ENCODE assay signal across 13 mouse cellular contexts in the genomic region with DNA sequence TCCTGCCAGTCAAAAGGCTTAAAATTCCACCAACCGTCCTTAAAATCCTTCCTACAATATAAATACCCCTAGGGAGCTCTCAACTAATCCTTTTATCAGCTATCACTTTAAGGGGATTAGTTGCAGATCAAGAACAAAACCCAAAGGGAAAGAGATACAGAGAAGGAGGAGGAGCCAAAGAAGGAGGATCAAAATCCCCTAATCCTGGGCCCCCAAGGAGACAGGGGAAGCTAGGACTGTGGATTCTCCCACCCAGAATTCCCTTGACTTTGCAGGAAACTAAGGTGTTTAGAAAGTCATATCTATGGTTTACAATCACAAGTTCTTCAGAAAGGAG.
DNase-seq lines count a peak whose midpoint lies in the region; ATAC-seq lines count a peak whose summit lies in the region.
"Had no signal": no experiment of that assay in that cellular context is flagged by ENCODE, and none has a peak within 500 bp of the region (broad histone marks: within the 10 kb centered on the region; RNA-seq: fewer than 3 reads in every experiment).

No protein-coding gene starts in this region.

- no peaks in the 10 kb centered on the region for H3K36me3 ChIP-seq in heart, embryonic 10.5 days
- H3K36me3 ChIP-seq in lung, embryonic 15.5 days = no peaks in the 10 kb centered on the region
- no peaks in the 10 kb centered on the region for H3K36me3 ChIP-seq in liver, embryonic 13.5 days
- H3K36me3 ChIP-seq in stomach, embryonic 14.5 days (ENCODE audit: control insufficient read depth, insufficient read depth, low read length) = no peaks in the 10 kb centered on the region
- H3K36me3 ChIP-seq: embryonic facial prominence, embryonic 12.5 days; G1E; hindbrain, embryonic 10.5 days had no signal

- intact Hi-C loops in heart, postnatal 10 days (cut with DNase I) = no loop called here

- no peak overlapping the region for H3K9ac ChIP-seq in lung, embryonic 15.5 days
- no peak overlapping the region for H3K9ac ChIP-seq in liver, embryonic 13.5 days
- no peak overlapping the region for H3K9ac ChIP-seq in stomach, embryonic 14.5 days (replicated peaks; ENCODE audit: low read depth, low read length)
- H3K9ac ChIP-seq: embryonic facial prominence, embryonic 12.5 days had no signal

- peaks cover 8% of the 10 kb centered on the region; the same call in 1 of the 2 replicates for H3K27me3 ChIP-seq in heart, embryonic 10.5 days (ENCODE audit: insufficient read depth, poor library complexity, severe bottlenecking)
- no peaks in the 10 kb centered on the region for H3K27me3 ChIP-seq in lung, embryonic 15.5 days
- no peaks in the 10 kb centered on the region for H3K27me3 ChIP-seq in liver, embryonic 13.5 days
- no peaks in the 10 kb centered on the region for H3K27me3 ChIP-seq in stomach, embryonic 14.5 days (ENCODE audit: control insufficient read depth, insufficient read depth, low read length)

- H3K4me3 ChIP-seq in heart, embryonic 10.5 days = no peak overlapping the region
- H3K4me3 ChIP-seq in lung, embryonic 15.5 days = no peak overlapping the region
- no peak overlapping the region for H3K4me3 ChIP-seq in liver, embryonic 13.5 days (replicated peaks)
- H3K4me3 ChIP-seq in stomach, embryonic 14.5 days (ENCODE audit: low read depth, low read length) = no peak overlapping the region
- H3K4me3 ChIP-seq: embryonic facial prominence, embryonic 12.5 days; hindbrain, embryonic 10.5 days had no signal

- peak overlapping the region; percentile 70; the same call in 1 of the 2 replicates for H3K27ac ChIP-seq in heart, embryonic 10.5 days
- H3K27ac ChIP-seq in lung, embryonic 15.5 days = peak overlapping the region; percentile 69; the same call in 1 of the 2 replicates
- H3K27ac ChIP-seq in liver, embryonic 13.5 days = peak overlapping the region; percentile 76
- peak overlapping the region; percentile 61; the same call in 1 of the 2 replicates for H3K27ac ChIP-seq in stomach, embryonic 14.5 days (ENCODE audit: low read length)
- H3K27ac ChIP-seq: embryonic facial prominence, embryonic 12.5 days; hindbrain, embryonic 10.5 days had no signal

- 0% methylated on average over 1 of the region's 1 CpGs for WGBS in heart, embryonic 10.5 days
- 8% methylated on average over 1 of the region's 1 CpGs for WGBS in lung, embryonic 15.5 days
- 7% methylated on average over 1 of the region's 1 CpGs for WGBS in liver, embryonic 13.5 days (ENCODE audit: insufficient replicate concordance)
- 0% methylated on average over 1 of the region's 1 CpGs for WGBS in stomach, embryonic 14.5 days

- no peak for ATAC-seq in lung, embryonic 15.5 days (ENCODE audit: borderline replicate concordance, extremely low read depth, low FRiP score, low TSS enrichment)
- no peak for ATAC-seq in liver, embryonic 13.5 days (ENCODE audit: low read depth)
- no peak for ATAC-seq in stomach, embryonic 14.5 days (ENCODE audit: insufficient number of reproducible peaks, insufficient read depth, low FRiP score, low read depth)

- no peaks in the 10 kb centered on the region for H3K9me3 ChIP-seq in heart, embryonic 10.5 days
- no peaks in the 10 kb centered on the region for H3K9me3 ChIP-seq in lung, embryonic 15.5 days
- no peaks in the 10 kb centered on the region for H3K9me3 ChIP-seq in liver, embryonic 13.5 days (replicated peaks)
- H3K9me3 ChIP-seq in stomach, embryonic 14.5 days (ENCODE audit: control insufficient read depth, low read depth, low read length) = no peaks in the 10 kb centered on the region
- H3K9me3 ChIP-seq: embryonic facial prominence, embryonic 12.5 days; G1E; hindbrain, embryonic 10.5 days had no signal

- DNase-seq in heart, embryonic 10.5 days (ENCODE audit: low spot score) = no peak
- no peak for DNase-seq in heart, postnatal 10 days
- DNase-seq in lung, postnatal 25 days (ENCODE audit: low spot score) = no peak
- no peak for DNase-seq in liver, embryonic 13.5 days
- no peak for DNase-seq in adrenal gland, postnatal 14 days
- no peak for DNase-seq in right cerebral cortex, postnatal 4 days
- DNase-seq: cerebellum, postnatal 10 days; thymus, postnatal 14 days had no signal

- H3K4me2 ChIP-seq in lung, embryonic 15.5 days = no peak overlapping the region
- H3K4me2 ChIP-seq in liver, embryonic 13.5 days = peak overlapping the region; percentile 12; the same call in 1 of the 2 replicates
- no peak overlapping the region for H3K4me2 ChIP-seq in stomach, embryonic 14.5 days (replicated peaks; ENCODE audit: low read depth, low read length)
- H3K4me2 ChIP-seq: embryonic facial prominence, embryonic 12.5 days had no signal

- peaks cover 38% of the 10 kb centered on the region for H3K4me1 ChIP-seq in heart, embryonic 10.5 days
- H3K4me1 ChIP-seq in lung, embryonic 15.5 days = peaks cover 40% of the 10 kb centered on the region
- peaks cover 32% of the 10 kb centered on the region for H3K4me1 ChIP-seq in liver, embryonic 13.5 days (replicated peaks)
- peaks cover 17% of the 10 kb centered on the region for H3K4me1 ChIP-seq in stomach, embryonic 14.5 days (ENCODE audit: control insufficient read depth, insufficient read depth, low read length)
